In the genomic region with DNA sequence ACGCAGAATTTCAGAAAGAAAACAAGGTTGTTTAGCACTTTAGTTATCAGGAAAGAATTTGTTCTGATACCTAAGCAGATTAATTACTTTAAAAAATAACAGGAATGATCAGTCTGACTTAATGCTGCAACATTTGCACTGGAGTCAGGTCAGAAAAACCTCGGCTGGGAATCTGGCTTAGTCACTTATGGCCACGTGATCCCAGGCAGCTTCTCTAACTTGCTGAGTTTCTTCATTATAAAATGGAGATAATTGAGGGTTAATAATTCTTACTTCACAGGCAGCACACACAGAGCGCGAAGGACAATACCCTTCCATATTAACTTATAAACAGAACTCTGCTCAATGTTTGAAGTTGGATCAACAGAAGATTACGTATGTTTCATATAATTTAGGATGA, we compare ENCODE assay signal across 22 mouse cellular contexts. TPM values are rescaled to one million over a fixed set of nuclear protein-coding genes. Genes with fewer than 3 reads are reported as not detected.
A peak's percentile ranks its signal among the peaks of the same experiment; 100 is the strongest.
DNase-seq lines count a peak whose midpoint lies in the region; ATAC-seq lines count a peak whose summit lies in the region.
"Had no signal": no experiment of that assay in that cellular context is flagged by ENCODE, and none has a peak within 500 bp of the region (broad histone marks: within the 10 kb centered on the region; RNA-seq: fewer than 3 reads in every experiment).

No protein-coding gene starts in this region.

- ATAC-seq in forebrain, embryonic 16.5 days, result no peak
- ATAC-seq: forebrain, embryonic 14.5 days had no signal

- DNase-seq in adrenal gland, postnatal 36 days, result peak; percentile 27 to 33
- no peak for DNase-seq in adrenal gland, postnatal 10 days
- DNase-seq in kidney, adult 9 months, result peak; percentile 56
- DNase-seq in kidney, postnatal 10 days, result no peak
- peak; percentile 44 for DNase-seq in 3T3-L1 (ENCODE audit: low read depth, low spot score)
- DNase-seq in NIH3T3 (ENCODE audit: low read depth), result peak; percentile 48
- DNase-seq: cerebellum, adult 11 months; cerebellum, adult 8-10 months; cerebellum, postnatal 14 days; embryo, embryonic 11 days; gastrocnemius, postnatal 36 days; heart, adult 11 months; heart, postnatal 36 days had no signal

- H3K4me1 ChIP-seq in forebrain, embryonic 16.5 days (replicated peaks; ENCODE audit: control insufficient read depth, insufficient read depth, low read length), result peaks cover 2% of the 10 kb centered on the region; the same call in 1 of the 2 replicates
- H3K4me1 ChIP-seq: embryonic facial prominence, embryonic 15.5 days; hindbrain, embryonic 15.5 days had no signal

- H3K9ac ChIP-seq in forebrain, embryonic 16.5 days (replicated peaks; ENCODE audit: low read depth, low read length), result no peak overlapping the region
- H3K9ac ChIP-seq: embryonic facial prominence, embryonic 15.5 days; heart, embryonic 13.5 days; hindbrain, embryonic 15.5 days had no signal

- WGBS in forebrain, embryonic 16.5 days, result 60% methylated on average over 6 of the region's 6 CpGs

- H3K27me3 ChIP-seq in forebrain, embryonic 16.5 days (replicated peaks; ENCODE audit: control insufficient read depth, insufficient read depth, low read length), result no peaks in the 10 kb centered on the region
- H3K27me3 ChIP-seq: embryonic facial prominence, embryonic 15.5 days; heart, embryonic 13.5 days; hindbrain, embryonic 15.5 days had no signal

- H3K4me3 ChIP-seq in forebrain, embryonic 16.5 days (replicated peaks; ENCODE audit: low read length), result no peak overlapping the region
- H3K4me3 ChIP-seq: embryonic facial prominence, embryonic 15.5 days; erythroblast, embryonic 14.5 days; forebrain, embryonic 10.5 days; heart, embryonic 13.5 days; hindbrain, embryonic 15.5 days had no signal

- H3K36me3 ChIP-seq in forebrain, embryonic 16.5 days (ENCODE audit: control insufficient read depth, insufficient read depth), result no peaks in the 10 kb centered on the region
- H3K36me3 ChIP-seq: embryonic facial prominence, embryonic 15.5 days; forebrain, embryonic 10.5 days; hindbrain, embryonic 15.5 days had no signal

- no peak overlapping the region for H3K4me2 ChIP-seq in forebrain, embryonic 16.5 days (ENCODE audit: low read length)
- H3K4me2 ChIP-seq: embryonic facial prominence, embryonic 15.5 days; heart, embryonic 13.5 days; hindbrain, embryonic 15.5 days had no signal

- H3K27ac ChIP-seq in forebrain, embryonic 16.5 days (ENCODE audit: low read length), result no peak overlapping the region
- H3K27ac ChIP-seq: embryonic facial prominence, embryonic 15.5 days; forebrain, embryonic 10.5 days; heart, embryonic 13.5 days; hindbrain, embryonic 15.5 days had no signal

- H3K9me3 ChIP-seq in forebrain, embryonic 16.5 days (ENCODE audit: control insufficient read depth, low read length), result no peaks in the 10 kb centered on the region
- H3K9me3 ChIP-seq: embryonic facial prominence, embryonic 15.5 days; forebrain, embryonic 10.5 days; heart, embryonic 13.5 days; hindbrain, embryonic 15.5 days had no signal

RNA-seq across cellular contexts. Expression of gene Arfip1, which starts 45.4 kb away (rescaled TPM):
- 10 to 100 TPM; 46.6 to 64.1 TPM for total RNA-seq in adrenal gland, postnatal 36 days (2021)
- total RNA-seq in adrenal gland, postnatal 10 days (2021), result 10 to 100 TPM; 44.7 to 45.8 TPM
- 24.9 and 30.2 TPM in 2 replicates for polyA plus RNA-seq in forebrain, embryonic 16.5 days (2015; fragmentation: Nextera tagmentation; extraction: Ambion mirVana)

RNA-seq across cellular contexts. Expression of gene Tigd4, which starts 56.4 kb away (rescaled TPM):
- total RNA-seq in adrenal gland, postnatal 36 days (2021), result not detected
- total RNA-seq in adrenal gland, postnatal 10 days (2021), result under 1 TPM; 0.45 to 0.90 TPM
- 0.06 TPM in 1 of 2 replicates, not detected in the other for polyA plus RNA-seq in forebrain, embryonic 16.5 days (2015; fragmentation: Nextera tagmentation; extraction: Ambion mirVana)
- total RNA-seq: common myeloid progenitor, adult 5-6 weeks; ES-E14 had no signal
- polyA plus RNA-seq: erythroblast, embryonic 14.5 days; forebrain, embryonic 14.5 days; hindbrain, embryonic 15.5 days had no signal

RNA-seq across cellular contexts. Expression of gene Fhdc1, which starts 56.8 kb away (rescaled TPM):
- total RNA-seq in adrenal gland, postnatal 36 days (2021), result 10 to 100 TPM in 1 of 2 experiments, 1 to 10 TPM in 1; 2.8 to 15.7 TPM
- 10 to 100 TPM; 10.8 to 24.9 TPM for total RNA-seq in adrenal gland, postnatal 10 days (2021)
- 1.8 and 3.2 TPM in 2 replicates for polyA plus RNA-seq in forebrain, embryonic 16.5 days (2015; fragmentation: Nextera tagmentation; extraction: Ambion mirVana)

Comparison
In these comparisons a context has a peak if more than half of its experiments do, and no peak if none do; other contexts are left out.
1. DNase-seq: peak in adrenal gland, postnatal 36 days (2 of 2), kidney, adult 9 months (single experiment), 3T3-L1 (single experiment) and NIH3T3 (single experiment); none in adrenal gland, postnatal 10 days (single experiment) and kidney, postnatal 10 days (single experiment).